Mouse (Mus musculus): ENCODE data around the gene Elf1. TPM values are rescaled to one million over a fixed set of nuclear protein-coding genes. Genes with fewer than 3 reads are reported as not detected.

The Elf1 gene
- polyA plus RNA-seq, 1 experiment = 5.9 TPM

GRCm38 (mm10) chr14:79552854-79553253 is 71.9 kb downstream of the Elf1 start:
- DNase-seq (ENCODE audit: extremely low spot score in 1 of 2, low spot score in 1 of 2) = no peak

- no peak for DNase-seq (ENCODE audit: extremely low spot score in 1 of 2, low spot score in 1 of 2)
Observed at GRCm38 (mm10) chr14:79557796-79558195, 76.8 kb downstream of the Elf1 start.

GRCm38 (mm10) chr14:79562745-79563144 is 81.8 kb downstream of the Elf1 start:
- DNase-seq (ENCODE audit: extremely low spot score in 1 of 2, low spot score in 1 of 2) = peak in 1 of 2 experiments; percentile 38

GRCm38 (mm10) chr14:79564784-79565183 is 83.8 kb downstream of the Elf1 start:
- DNase-seq (ENCODE audit: extremely low spot score in 1 of 2, low spot score in 1 of 2) = no peak

- no peak for DNase-seq (ENCODE audit: extremely low spot score in 1 of 2, low spot score in 1 of 2)
Observed at GRCm38 (mm10) chr14:79573482-79574191, 92.6 kb downstream of the Elf1 start.

GRCm38 (mm10) chr14:79574361-79574760 is 93.4 kb downstream of the Elf1 start:
- DNase-seq (ENCODE audit: extremely low spot score in 1 of 2, low spot score in 1 of 2) = no peak

GRCm38 (mm10) chr14:79583526-79584245 is 102.7 kb downstream of the Elf1 start:
- no peak for DNase-seq (ENCODE audit: extremely low spot score in 1 of 2, low spot score in 1 of 2)

GRCm38 (mm10) chr14:79586499-79587138 is 105.6 kb downstream of the Elf1 start:
- DNase-seq (ENCODE audit: extremely low spot score in 1 of 2, low spot score in 1 of 2) = peak in 1 of 2 experiments; percentile 7

- DNase-seq (ENCODE audit: extremely low spot score in 1 of 2, low spot score in 1 of 2) = peak; percentile 94 to 97
Observed at GRCm38 (mm10) chr14:79587139-79587851, 106.3 kb downstream of the Elf1 start, which contains the start of gene Sugt1. Sugt1 (plus strand) TSS chr14:79587691.

- DNase-seq (ENCODE audit: extremely low spot score in 1 of 2, low spot score in 1 of 2) = no peak
Observed at GRCm38 (mm10) chr14:79587852-79588229, 106.8 kb downstream of the Elf1 start.

- no peak for DNase-seq (ENCODE audit: extremely low spot score in 1 of 2, low spot score in 1 of 2)
Observed at GRCm38 (mm10) chr14:79588534-79588951, 107.5 kb downstream of the Elf1 start.

GRCm38 (mm10) chr14:79589401-79589800 is 108.4 kb downstream of the Elf1 start:
- DNase-seq (ENCODE audit: extremely low spot score in 1 of 2, low spot score in 1 of 2) = no peak

GRCm38 (mm10) chr14:79590916-79591315 is 109.9 kb downstream of the Elf1 start:
- no peak for DNase-seq (ENCODE audit: extremely low spot score in 1 of 2, low spot score in 1 of 2)

- no peak for DNase-seq (ENCODE audit: extremely low spot score in 1 of 2, low spot score in 1 of 2)
Observed at GRCm38 (mm10) chr14:79591611-79592010, 110.6 kb downstream of the Elf1 start.

- no peak for DNase-seq (ENCODE audit: extremely low spot score in 1 of 2, low spot score in 1 of 2)
Observed at GRCm38 (mm10) chr14:79594069-79594468, 113.1 kb downstream of the Elf1 start.

- no peak for DNase-seq (ENCODE audit: extremely low spot score in 1 of 2, low spot score in 1 of 2)
Observed at GRCm38 (mm10) chr14:79596602-79597001, 115.6 kb downstream of the Elf1 start.

- DNase-seq (ENCODE audit: extremely low spot score in 1 of 2, low spot score in 1 of 2) = no peak
Observed at GRCm38 (mm10) chr14:79605881-79606280, 124.9 kb downstream of the Elf1 start.

GRCm38 (mm10) chr14:79606392-79606791 is 125.4 kb downstream of the Elf1 start:
- DNase-seq (ENCODE audit: extremely low spot score in 1 of 2, low spot score in 1 of 2) = no peak

GRCm38 (mm10) chr14:79606867-79607266 is 125.9 kb downstream of the Elf1 start:
- peak in 1 of 2 experiments; percentile 30 for DNase-seq (ENCODE audit: extremely low spot score in 1 of 2, low spot score in 1 of 2)

GRCm38 (mm10) chr14:79607352-79607751 is 126.4 kb downstream of the Elf1 start:
- no peak for DNase-seq (ENCODE audit: extremely low spot score in 1 of 2, low spot score in 1 of 2)

- DNase-seq (ENCODE audit: extremely low spot score in 1 of 2, low spot score in 1 of 2) = no peak
Observed at GRCm38 (mm10) chr14:79608286-79608685, 127.3 kb downstream of the Elf1 start.

All from frontal cortex, adult 2 months (tissue).